Mouse (Mus musculus) gastrocnemius, postnatal 36 days (tissue): ENCODE results near the gene Ddx11. TPM values are rescaled to one million over a fixed set of nuclear protein-coding genes. Genes with fewer than 3 reads are reported as not detected.
"Not testable (repeated sequence)": the region's sequence is repeated elsewhere in the genome, so short reads cannot be mapped to it uniquely, and the experiment has no call there.

Experiments used
- DNase-seq, 2 experiments: peaks; one replicate each; pipeline ENCODE4 v3.0.0; 2022
- intact Hi-C: fragments of 180-260 bp; cut with DNase I; formaldehyde crosslinking; loops from one replicate; pipeline ENCODE4 v1.15.1; 2025
- total RNA-seq, 2 experiments: library from RNA; stranded (reverse); gene quantifications; 2 replicates each; pipeline ENCODE4 v1.2.3; 2021

The Ddx11 gene
- total RNA-seq, 2 experiments from 2014 or later = 0.51 to 1.0 TPM

DNA sequence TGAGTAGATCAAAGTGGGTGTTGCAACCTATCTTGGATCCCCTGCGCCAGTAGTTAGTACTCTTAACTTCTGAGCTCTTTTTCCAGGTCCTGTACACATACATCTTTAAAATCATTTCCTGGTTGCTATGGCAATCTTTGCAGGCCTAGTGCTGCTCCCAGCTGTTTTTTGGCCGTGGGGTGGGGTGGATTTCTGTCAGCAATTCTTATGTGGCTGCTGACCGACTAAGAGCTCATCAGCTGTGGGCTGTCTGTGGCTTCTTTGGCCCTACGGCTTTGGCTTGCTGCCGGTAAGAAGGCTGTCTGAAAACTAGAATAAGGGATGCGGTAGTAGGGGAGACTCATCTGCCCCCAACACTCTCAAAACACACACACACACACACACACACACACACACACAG, 12.6 kb upstream of the Ddx11 start:
- DNase-seq = no peak

DNA sequence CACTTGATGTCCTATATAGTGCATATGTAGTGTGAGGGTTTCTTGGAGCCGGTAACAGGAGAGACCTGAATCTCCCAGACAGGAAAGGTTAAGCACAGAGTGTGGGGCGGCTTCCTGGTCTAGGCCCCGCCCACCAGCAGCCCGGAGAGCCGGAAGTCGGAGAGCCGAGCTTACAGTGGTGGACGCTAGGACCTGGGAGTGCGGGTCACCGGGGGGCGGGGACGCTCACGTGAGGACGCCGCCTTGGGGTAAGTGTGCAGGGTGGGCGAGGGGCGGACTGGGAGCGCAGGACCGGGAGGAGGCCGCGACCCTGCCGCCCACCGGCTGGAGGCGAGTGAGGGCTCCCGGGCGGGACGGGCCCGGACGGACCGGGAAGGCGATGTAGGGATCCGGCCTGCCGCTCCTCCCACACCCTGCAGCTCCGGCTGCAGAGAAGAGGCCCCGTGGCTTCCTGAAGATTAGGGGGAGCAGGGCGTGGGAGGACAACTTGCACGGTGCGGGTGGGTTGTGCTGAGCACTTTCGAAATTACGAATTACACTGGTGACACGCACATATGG, 11.8 kb upstream of the Ddx11 start, which contains the start of gene Washc1:
Washc1 (plus strand) TSS at position 144 of the 558 bp plus-strand sequence.
- intact Hi-C loops = no loop called here
- peak; percentile 79 to 86 for DNase-seq

More for the DNA sequence above, 12.6 kb upstream of the Ddx11 start:
- intact Hi-C loops = no loop called here

DNA sequence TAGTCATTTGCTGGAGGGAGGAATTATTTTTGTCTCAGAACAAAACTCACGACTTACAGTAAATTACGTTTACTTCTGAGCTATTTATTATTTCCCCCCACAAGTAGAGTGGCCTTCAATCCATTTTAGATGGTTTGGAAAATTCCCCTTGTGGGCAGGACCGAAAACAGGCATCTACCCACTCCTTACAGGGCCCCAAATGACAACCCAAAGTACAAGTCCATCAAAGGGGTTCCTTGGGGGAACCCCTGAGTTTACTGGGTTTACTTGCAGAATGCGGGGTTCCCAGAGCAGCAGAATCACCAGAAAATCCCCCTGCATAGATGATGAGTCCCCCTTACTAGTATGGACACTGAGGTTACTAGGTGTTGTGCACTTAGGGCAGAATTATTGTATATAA, 11.2 kb upstream of the Ddx11 start:
- intact Hi-C loops = no loop called here
- no peak for DNase-seq

DNA sequence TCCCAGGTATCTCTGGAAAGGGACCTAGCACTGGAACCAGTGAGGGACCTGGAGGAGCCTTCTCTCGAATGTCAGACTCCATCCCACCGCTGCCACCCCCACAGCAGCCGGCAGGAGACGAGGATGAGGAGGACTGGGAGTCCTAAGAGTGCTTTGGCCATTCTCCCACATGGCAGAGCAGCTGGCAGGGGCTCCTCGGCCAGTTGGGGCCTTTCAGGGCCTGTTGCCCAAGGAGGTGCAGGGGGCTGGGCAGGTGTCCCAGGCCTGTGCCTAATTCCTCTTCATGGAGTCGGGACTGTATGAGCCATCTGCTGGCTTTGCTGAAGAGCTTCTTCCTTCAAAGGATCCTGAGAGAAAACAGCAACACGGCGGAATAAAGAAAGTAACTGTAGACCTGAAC, 4.3 kb upstream of the Ddx11 start:
- no peak for DNase-seq
- intact Hi-C loops = no loop called here

DNA sequence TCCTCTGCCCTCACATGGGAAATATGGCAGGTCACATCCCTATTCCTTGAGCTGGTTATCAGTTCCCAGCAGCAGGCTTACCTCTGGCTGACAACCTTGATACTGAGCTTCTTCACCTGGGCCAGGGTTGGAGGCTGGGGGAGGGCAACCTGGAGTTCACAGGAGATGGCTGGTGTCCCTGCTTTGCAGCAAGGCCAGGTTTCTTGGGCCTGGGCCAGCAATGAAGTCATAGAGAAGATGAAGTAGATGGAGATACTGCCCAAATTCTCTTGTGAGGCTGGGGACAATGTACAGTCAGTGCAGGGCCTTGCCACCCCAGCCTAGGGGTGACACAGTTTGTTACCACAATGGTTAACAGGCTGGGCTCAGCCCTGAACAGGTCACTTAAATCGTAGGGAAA, 2.6 kb upstream of the Ddx11 start:
- intact Hi-C loops = no loop called here

DNA sequence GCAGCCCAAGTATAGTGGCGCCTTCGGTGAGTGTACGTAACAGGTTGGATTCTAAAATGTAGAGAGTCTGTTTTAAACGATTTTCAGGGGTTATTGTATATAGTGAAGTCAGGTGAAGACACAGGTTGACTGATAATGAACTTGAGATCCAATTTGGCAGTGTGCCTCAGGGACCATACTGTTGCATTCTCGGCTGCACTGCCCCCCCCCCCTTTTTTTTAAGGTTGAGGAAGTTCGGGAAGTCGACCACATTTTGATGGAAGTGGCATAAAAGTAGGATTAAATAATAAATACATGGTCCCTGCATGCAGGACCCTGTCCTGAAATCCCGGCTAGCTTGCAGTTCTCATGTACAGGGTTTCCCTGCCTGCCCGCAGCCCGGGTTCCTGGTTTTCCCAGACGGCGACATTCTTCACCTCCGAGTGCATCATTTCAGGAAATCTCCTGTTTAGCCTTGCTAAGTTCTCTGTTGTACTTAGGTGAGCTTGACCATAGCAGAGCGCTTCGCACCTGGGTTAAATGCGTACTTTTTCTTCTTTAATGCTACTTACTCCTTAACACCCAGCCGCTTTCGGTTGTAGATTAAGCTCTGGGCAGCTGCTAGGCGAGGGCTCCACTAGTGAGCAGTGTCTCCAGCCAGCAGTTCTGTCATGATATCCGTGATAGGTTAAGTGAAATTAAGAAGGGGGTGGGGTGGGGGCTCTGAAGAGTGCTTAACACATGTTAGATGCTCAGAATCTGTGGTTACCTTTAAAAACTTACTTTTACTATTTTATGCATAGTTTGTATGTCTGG, 693 bp downstream of the Ddx11 start:
- DNase-seq = no peak
- intact Hi-C loops = no loop called here

More for the DNA sequence above, 2.6 kb upstream of the Ddx11 start:
- no peak for DNase-seq

DNA sequence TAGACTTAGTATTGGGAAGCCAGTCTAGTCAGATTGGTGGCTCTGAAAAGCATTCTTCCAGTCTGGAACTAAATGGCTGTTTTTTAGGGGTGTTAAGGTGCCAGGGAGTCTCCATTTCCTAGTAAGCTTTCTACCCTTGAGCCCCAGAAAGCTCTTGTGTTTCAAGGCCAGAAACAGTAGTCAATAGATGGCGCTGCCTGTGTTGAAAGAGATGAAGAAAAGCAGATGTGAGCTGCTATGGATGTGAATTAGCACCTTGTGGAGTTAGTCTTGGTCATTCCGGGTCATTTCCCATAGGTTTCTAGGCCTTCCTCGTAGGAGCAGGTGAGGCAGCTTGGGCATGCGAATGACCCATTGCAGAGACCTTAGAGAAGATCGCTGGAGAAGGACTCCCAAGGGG, 1.9 kb downstream of the Ddx11 start:
- intact Hi-C loops = no loop called here
- no peak for DNase-seq

DNA sequence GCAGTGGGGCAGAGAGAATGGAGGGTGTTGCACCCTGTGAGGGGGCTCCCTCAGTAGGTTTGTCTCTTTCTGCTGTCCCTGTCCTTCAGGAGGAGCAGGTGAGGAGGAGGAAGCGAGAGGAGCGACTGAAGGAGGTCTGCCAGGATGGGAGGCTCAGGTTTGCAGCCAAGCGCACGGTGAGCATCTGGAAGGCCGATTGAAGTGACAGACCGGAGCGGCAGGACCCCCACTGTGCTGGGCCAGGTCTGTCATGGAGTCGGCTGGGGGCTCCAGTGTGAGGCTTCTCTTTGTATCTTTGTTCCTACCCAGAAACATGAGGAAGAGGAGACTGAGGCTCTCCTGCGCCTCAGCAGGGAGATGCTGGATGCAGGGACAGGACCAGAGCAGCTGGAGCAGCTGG, 7.1 kb downstream of the Ddx11 start:
- DNase-seq = no peak
- intact Hi-C loops = no loop called here

DNA sequence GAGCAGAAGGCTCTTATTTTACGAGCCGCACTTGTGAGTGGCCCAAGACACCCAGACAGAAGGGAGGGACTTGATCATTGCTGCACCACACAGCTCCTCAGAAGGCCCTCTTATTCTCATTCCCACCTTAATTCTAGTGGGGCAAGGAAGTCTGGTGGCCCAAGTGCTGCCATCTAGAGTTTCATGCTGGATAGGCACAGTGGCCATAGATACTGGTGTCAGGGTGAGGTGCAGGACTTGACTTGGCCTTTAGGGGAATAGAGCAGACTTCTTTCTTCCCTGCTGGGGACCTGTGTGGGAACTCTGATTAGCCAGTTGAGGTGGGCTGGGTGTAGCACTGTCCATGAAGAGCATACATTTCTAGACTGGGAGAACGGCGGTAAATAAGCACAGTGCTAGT, 7.9 kb downstream of the Ddx11 start:
- DNase-seq = no peak
- intact Hi-C loops = no loop called here

DNA sequence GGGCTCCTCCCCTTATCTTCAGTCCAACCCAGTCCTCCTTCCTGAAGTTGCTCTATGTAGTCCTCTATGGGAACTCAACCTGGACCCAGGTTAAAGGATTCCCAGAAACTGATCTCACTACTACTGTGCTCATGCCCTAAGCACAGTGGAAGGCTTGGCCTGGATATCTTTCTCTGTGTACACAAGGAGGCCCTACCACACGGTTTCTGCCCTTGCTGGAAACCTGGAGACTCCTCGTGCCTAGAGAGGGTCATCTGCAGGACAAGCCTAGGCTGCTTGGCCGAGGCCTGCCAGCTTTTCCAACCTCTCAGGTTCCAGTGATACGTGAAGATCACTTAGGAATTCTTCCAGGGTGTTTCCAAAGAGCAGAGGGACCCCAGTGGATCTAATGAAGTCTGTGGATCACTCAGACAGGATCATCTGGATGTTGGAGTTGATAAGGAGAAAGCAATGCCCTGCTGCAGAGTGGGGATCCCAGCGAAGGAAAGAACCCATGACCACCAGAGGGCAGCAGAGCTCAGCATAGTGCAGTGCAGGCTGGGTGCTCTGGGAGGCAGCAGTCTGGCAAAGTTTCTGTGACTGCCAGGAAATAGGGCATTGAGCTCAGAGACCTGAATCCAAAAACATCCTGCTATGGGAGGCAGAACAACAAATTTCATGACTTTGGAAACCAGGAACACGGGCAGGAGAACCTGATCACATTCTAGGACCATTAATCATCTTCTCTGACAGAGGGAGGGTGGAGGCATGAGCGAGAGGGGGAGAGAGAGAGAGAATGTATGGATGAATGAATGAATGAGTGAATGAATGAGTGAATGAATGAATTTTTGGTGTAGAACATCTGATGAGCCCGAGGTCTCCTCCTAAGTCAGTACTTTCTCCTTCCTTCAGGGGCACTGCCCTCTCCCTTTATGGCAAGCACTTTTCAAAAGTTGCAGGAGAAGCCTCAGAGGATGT, 29.7 kb downstream of the Ddx11 start:
- DNase-seq, intact Hi-C loops: not testable (repeated sequence)

DNA sequence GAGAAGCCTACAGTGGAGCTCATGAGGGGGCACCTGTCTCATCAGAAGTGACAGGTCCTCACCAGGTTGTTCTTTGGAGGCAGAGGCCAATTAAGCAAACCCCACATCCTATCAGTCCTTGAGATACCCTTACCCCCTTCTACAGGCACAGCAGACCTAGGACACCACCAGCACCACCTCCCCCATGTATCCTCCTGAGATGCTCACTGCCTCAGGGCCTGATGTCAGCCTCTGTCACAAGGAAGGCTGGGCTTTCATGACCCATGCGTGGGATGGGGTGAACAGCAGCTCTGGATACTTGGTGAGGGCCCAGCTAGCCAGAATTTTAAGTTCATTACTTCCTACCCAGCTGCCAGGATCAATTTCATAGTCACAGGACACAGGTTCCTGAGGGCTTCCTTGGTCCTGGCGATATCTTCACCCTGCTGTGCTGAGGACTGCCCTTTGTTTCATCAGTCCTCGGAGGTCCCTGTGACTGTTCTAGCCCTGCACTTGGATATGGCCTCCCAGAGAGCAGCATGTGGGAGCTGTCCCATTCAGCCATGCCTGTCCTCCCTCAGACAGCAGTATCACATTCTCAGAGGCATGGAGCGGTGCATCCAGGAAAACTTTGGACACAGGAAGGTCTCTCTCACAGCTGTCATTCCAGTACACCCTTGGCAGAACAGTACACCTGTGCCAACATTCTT, 30.6 kb downstream of the Ddx11 start:
- intact Hi-C loops, DNase-seq: not testable (repeated sequence)

DNA sequence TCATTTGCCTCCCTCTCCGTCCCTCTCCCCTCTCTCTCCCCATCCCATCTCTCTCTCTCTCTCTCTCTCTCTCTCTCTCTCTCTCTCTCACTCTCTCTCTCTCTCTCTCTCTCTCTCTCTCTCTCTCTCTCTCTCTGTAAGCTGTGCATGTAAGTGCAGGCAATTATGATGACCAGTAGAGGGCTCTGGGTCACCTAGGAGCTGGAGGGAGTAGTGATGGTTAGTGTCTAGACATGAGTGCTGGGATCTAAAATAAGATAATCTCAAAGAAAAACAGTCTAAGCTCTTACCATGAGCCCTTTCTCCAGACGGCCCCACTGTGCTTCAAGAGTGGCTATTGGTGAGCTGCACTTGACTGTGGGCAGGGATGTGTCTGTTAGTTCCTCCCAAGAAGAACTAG, 31.6 kb downstream of the Ddx11 start:
- DNase-seq = no peak
- intact Hi-C loops = loop anchor here (5.0 kb wide), 1 partner anchor 52 kb away; no protein-coding TSS in a partner anchor

DNA sequence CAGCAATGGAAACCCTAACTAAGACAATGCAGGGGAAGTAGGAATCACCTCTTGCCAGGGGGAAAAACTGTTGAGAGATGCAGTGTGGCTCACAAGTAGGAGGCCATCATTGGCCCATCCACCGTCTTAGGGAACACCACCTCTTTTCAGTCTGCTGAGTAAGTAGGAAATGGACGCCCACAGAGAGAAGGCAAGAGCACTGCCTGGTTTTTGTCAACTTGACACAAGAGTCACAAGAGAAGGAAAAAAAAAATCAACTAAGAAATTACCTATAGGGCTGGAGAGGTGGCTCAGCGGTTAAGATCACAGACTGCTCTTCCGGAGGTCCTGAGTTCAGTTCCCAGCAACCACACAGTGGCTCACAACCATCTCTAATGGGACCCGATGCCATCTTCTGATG, 35.0 kb downstream of the Ddx11 start:
- intact Hi-C loops = loop anchor here (5.0 kb wide), 1 partner anchor 49 kb away; no protein-coding TSS in a partner anchor
- no peak for DNase-seq

DNA sequence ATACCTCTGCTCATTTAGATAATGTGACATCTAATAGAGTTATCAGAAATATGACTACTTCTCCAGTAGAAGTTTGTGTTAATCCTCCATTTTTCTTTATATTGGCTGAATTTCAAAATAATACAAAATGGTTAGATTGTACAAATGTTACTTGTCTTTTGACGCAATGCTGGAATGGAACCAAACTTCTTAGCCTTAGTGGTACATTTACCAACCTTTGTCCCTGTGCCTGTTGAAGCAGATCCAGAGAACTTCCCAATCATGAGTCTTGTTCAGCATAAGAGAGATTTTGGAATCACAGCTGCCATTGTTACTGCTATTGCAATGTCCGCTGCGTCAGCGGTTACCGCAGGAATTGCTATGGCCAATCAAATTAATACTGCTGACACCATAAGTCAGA, 43.8 kb downstream of the Ddx11 start:
- DNase-seq, intact Hi-C loops: not testable (repeated sequence)

DNA sequence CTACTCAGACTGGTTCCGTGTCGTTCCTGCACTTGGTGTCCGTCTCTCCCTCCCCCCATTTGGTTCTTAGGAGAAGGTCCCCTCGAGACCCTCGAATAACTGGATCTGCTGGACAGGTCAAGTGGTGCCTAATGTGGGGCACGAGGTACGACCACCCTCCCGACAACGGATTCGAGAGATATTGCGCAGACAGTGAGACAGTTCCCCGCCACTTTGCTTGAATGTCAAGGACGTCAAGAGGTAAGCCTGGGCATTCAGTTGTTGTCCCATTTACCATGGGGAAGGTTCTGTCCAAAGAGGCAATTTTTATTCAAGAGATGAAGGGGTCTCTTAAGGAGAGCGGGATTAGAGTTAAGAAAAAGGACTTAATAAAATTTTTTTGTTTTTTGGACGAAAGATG, 47.7 kb downstream of the Ddx11 start:
- DNase-seq, intact Hi-C loops: not testable (repeated sequence)

DNA sequence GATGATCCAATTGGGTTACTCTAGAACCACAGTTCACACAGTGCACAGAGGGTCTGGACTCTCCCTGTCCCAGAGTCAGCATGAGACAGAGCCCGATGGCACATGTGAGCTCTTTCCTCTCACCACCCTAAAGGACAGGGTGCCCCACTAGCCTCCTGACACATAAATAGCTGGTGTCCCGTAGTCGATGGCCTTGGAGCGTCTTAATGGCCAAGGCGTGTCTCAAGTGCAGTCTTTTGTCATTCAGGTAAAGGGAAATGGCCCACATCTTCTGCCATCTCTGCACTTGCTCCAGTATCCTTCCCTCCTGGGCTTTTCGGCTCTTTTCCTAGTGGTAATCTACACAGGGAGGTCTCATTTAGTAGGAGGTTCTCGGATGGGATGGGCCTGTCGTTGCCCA, 67.3 kb downstream of the Ddx11 start:
- intact Hi-C loops = no loop called here

DNA sequence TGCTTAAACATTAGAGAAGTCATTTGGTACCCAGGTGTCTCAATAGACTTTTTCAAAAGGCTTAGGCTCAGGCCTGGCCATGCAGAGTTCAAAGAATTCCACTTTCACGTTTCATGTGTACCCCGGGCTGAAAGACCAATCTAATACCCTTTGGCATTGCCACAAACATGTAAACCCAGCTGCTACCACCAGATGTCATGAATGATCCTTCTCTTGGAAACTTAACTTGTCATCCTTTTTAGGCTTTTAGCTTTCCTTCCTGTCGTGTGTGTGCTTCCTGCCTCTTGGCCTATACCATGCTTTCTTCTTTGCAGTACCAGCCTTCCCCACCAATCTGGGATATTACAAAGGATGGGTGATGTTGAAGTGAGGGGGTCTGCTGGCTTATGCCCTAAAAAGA, 73.7 kb downstream of the Ddx11 start:
- DNase-seq = no peak
- intact Hi-C loops = no loop called here

More for the DNA sequence above, 67.3 kb downstream of the Ddx11 start:
- DNase-seq = peak in 1 of 2 experiments; percentile 6
